Mouse (Mus musculus): ENCODE data around the gene Gstcd. TPM values are rescaled to one million over a fixed set of nuclear protein-coding genes. Genes with fewer than 3 reads are reported as not detected.
A peak's percentile ranks its signal among the peaks of the same experiment; 100 is the strongest.

Gene Gstcd
- total RNA-seq (2021): 10 to 100 TPM; 10.4 to 10.6 TPM
- 3.0 and 3.8 TPM in 2 replicates for polyA plus RNA-seq (2012; rRNA removed)
- long read RNA-seq, partial matches to known transcripts: 1 of 4 reads
- long read RNA-seq, other reads (novel, unspliced or antisense): 1 of 4 reads

- DNase-seq: peak; percentile 92
Measured at GRCm38 (mm10) chr3:133091664-133092273, at the start of gene Gstcd, which contains the start of gene Ints12. TSS of gene Gstcd (minus strand) at chr3:133092033. TSS of gene Ints12 (plus strand) at chr3:133091840.

- DNase-seq: no peak
Measured at GRCm38 (mm10) chr3:133132611-133133010, 40.8 kb upstream of the Gstcd start.

GRCm38 (mm10) chr3:133131372-133131771 is 39.5 kb upstream of the Gstcd start:
- no peak for DNase-seq

- DNase-seq: no peak
Measured at GRCm38 (mm10) chr3:133113281-133113680, 21.4 kb upstream of the Gstcd start.

GRCm38 (mm10) chr3:133111741-133112140 is 19.9 kb upstream of the Gstcd start:
- DNase-seq: peak; percentile 27

GRCm38 (mm10) chr3:133109844-133110243 is 18.0 kb upstream of the Gstcd start:
- DNase-seq: no peak

GRCm38 (mm10) chr3:133108731-133109130 is 16.9 kb upstream of the Gstcd start:
- no peak for DNase-seq

GRCm38 (mm10) chr3:133104436-133104835 is 12.6 kb upstream of the Gstcd start:
- no peak for DNase-seq

GRCm38 (mm10) chr3:133103768-133104167 is 11.9 kb upstream of the Gstcd start:
- no peak for DNase-seq

GRCm38 (mm10) chr3:133098909-133099308 is 7.1 kb upstream of the Gstcd start:
- DNase-seq: no peak

- no peak for DNase-seq
Measured at GRCm38 (mm10) chr3:133098336-133098735, 6.5 kb upstream of the Gstcd start.

GRCm38 (mm10) chr3:133097936-133098335 is 6.1 kb upstream of the Gstcd start:
- DNase-seq: no peak

GRCm38 (mm10) chr3:133094305-133094704 is 2.5 kb upstream of the Gstcd start:
- no peak for DNase-seq

GRCm38 (mm10) chr3:133092936-133093335 is 1.1 kb upstream of the Gstcd start:
- no peak for DNase-seq

- DNase-seq: no peak
Measured at GRCm38 (mm10) chr3:133092274-133092853, 531 bp upstream of the Gstcd start.

- no peak for DNase-seq
Measured at GRCm38 (mm10) chr3:133091121-133091663, 641 bp downstream of the Gstcd start.

- DNase-seq: no peak
Measured at GRCm38 (mm10) chr3:133090247-133091120, 1.3 kb downstream of the Gstcd start.

GRCm38 (mm10) chr3:133085858-133086257 is 6.0 kb downstream of the Gstcd start:
- no peak for DNase-seq

- DNase-seq: no peak
Measured at GRCm38 (mm10) chr3:133082736-133083135, 9.1 kb downstream of the Gstcd start.

- no peak for DNase-seq
Measured at GRCm38 (mm10) chr3:133075560-133075959, 16.3 kb downstream of the Gstcd start.

GRCm38 (mm10) chr3:133052068-133052467 is 39.8 kb downstream of the Gstcd start:
- DNase-seq: no peak

- DNase-seq: no peak
Measured at GRCm38 (mm10) chr3:133033145-133033755, 58.6 kb downstream of the Gstcd start.
